Mouse (Mus musculus) forebrain, embryonic 10.5 days (tissue): ENCODE measurements around the gene Arid3a. TPM values are rescaled to one million over a fixed set of nuclear protein-coding genes. Genes with fewer than 3 reads are reported as not detected.
A peak's percentile ranks its signal among the peaks of the same experiment; 100 is the strongest.
"Not testable (repeated sequence)": the region's sequence is repeated elsewhere in the genome, so short reads cannot be mapped to it uniquely, and the experiment has no call there.

Source experiments
- DNase-seq: peaks from one replicate; pipeline ENCODE4 v3.0.0-alpha.2; 2017; ENCODE audit warnings: low spot score; ENCODE audit errors: extremely low spot score
- H3K27ac ChIP-seq: fragments of 300-500 bp; sonication (generic); 2 replicates; pipeline ENCODE4 v1.5.1; 2016; ENCODE audit warnings: mild to moderate bottlenecking
- H3K27me3 ChIP-seq: fragments of 300-500 bp; sonication (generic); 2 replicates; pipeline ENCODE4 v1.6.1; 2016; ENCODE audit warnings: mild to moderate bottlenecking; ENCODE audit not compliant: poor library complexity, severe bottlenecking
- H3K36me3 ChIP-seq: fragments of 300-500 bp; sonication (generic); replicated peaks from 2 replicates; pipeline ENCODE4 v1.6.1; 2016; ENCODE audit warnings: mild to moderate bottlenecking, moderate library complexity
- H3K4me1 ChIP-seq: fragments of 300-500 bp; sonication (generic); 2 replicates; pipeline ENCODE4 v1.6.1; 2016
- H3K4me3 ChIP-seq: fragments of 300-500 bp; sonication (generic); 2 replicates; pipeline ENCODE4 v1.5.1; 2016; ENCODE audit warnings: mild to moderate bottlenecking, moderate library complexity
- H3K9me3 ChIP-seq: fragments of 300-500 bp; sonication (generic); 2 replicates; pipeline ENCODE4 v1.6.1; 2016; ENCODE audit warnings: mild to moderate bottlenecking, moderate library complexity
- WGBS: fragments of 180-500 bp; shearing (Covaris S2); methylation state at CpG from one replicate; pipeline ENCODE4 v1.1.7; 2016; 5-methylcytosine and 5-hydroxymethylcytosine counted together
- polyA plus RNA-seq: library from polyadenylated mRNA; unstranded; fragments of >200 nt; fragmentation: Nextera tagmentation; extraction: Ambion mirVana; gene quantifications from 2 replicates; pipeline ENCODE4 v1.2.1, GENCODE M21; 2016

Arid3a gene
- polyA plus RNA-seq, 1 experiment from 2014 or later: 12.5 TPM

GRCm38 (mm10) chr10:79947502-79947901 is 20.7 kb downstream of the Arid3a start:
- Histone ChIP-seq H3K27ac (peak overlapping the region; percentile 85), H3K4me3 (peak overlapping the region; percentile 34), H3K4me1 (peaks cover 57% of the 10 kb centered on the region), H3K27me3 (0 out of 2 replicates have a peak, but pooled peaks cover 4% of the 10 kb centered on the region), H3K9me3 (no peaks in the 10 kb centered on the region), H3K36me3 (peaks cover 57% of the 10 kb centered on the region)
- 75% methylated on average over 6 of the region's 6 CpGs for WGBS
- no peak for DNase-seq

GRCm38 (mm10) chr10:79949873-79950272 is 23.0 kb downstream of the Arid3a start:
- peaks cover 64% of the 10 kb centered on the region for H3K36me3 ChIP-seq
- peaks cover 37% of the 10 kb centered on the region for H3K4me1 ChIP-seq
- H3K4me3 ChIP-seq: no peak overlapping the region
- WGBS: 89% methylated on average over 4 of the region's 4 CpGs
- H3K27ac ChIP-seq: no peak overlapping the region
- H3K27me3 ChIP-seq: 0 out of 2 replicates have a peak, but pooled peaks cover 4% of the 10 kb centered on the region
- DNase-seq: no peak
- no peaks in the 10 kb centered on the region for H3K9me3 ChIP-seq

GRCm38 (mm10) chr10:79950661-79951060 is 23.8 kb downstream of the Arid3a start:
- no peak overlapping the region for H3K27ac ChIP-seq
- WGBS: 86% methylated on average over 18 of the region's 18 CpGs
- no peak for DNase-seq
- H3K9me3 ChIP-seq: no peaks in the 10 kb centered on the region
- peaks cover 29% of the 10 kb centered on the region for H3K4me1 ChIP-seq
- H3K36me3 ChIP-seq: peaks cover 64% of the 10 kb centered on the region
- peaks cover 8% of the 10 kb centered on the region for H3K27me3 ChIP-seq
- peak overlapping the region; percentile 13; the same call in 1 of the 2 replicates for H3K4me3 ChIP-seq

GRCm38 (mm10) chr10:79953946-79954345 is 27.1 kb downstream of the Arid3a start:
- WGBS: 91% methylated on average over 6 of the region's 6 CpGs
- no peaks in the 10 kb centered on the region for H3K9me3 ChIP-seq
- H3K4me3 ChIP-seq: 0 out of 2 replicates have a peak overlapping the region, but pooled peaks have one; percentile 7
- peaks cover 20% of the 10 kb centered on the region for H3K4me1 ChIP-seq
- peaks cover 19% of the 10 kb centered on the region for H3K27me3 ChIP-seq
- peaks cover 42% of the 10 kb centered on the region for H3K36me3 ChIP-seq
- no peak overlapping the region for H3K27ac ChIP-seq
- no peak for DNase-seq

- H3K27ac ChIP-seq: peak overlapping the region; percentile 41; the same call in 1 of the 2 replicates
Observed at GRCm38 (mm10) chr10:79955691-79956090, 28.8 kb downstream of the Arid3a start.

GRCm38 (mm10) chr10:79956643-79957154 is 29.9 kb downstream of the Arid3a start:
- H3K9me3 ChIP-seq: no peaks in the 10 kb centered on the region
- no peak overlapping the region for H3K4me3 ChIP-seq
- H3K4me1 ChIP-seq: peaks cover 39% of the 10 kb centered on the region
- H3K27ac ChIP-seq: no peak overlapping the region
- WGBS: 27% methylated on average over 4 of the region's 4 CpGs
- peaks cover 15% of the 10 kb centered on the region for H3K27me3 ChIP-seq
- no peak for DNase-seq
- peaks cover 21% of the 10 kb centered on the region for H3K36me3 ChIP-seq

More at GRCm38 (mm10) chr10:79955691-79956090, 28.8 kb downstream of the Arid3a start:
- DNase-seq: no peak
- Histone ChIP-seq H3K27me3 (peaks cover 15% of the 10 kb centered on the region), H3K4me1 (peaks cover 31% of the 10 kb centered on the region), H3K36me3 (peaks cover 24% of the 10 kb centered on the region), H3K4me3 (no peak overlapping the region), H3K9me3 (no peaks in the 10 kb centered on the region)
- 79% methylated on average over 9 of the region's 9 CpGs for WGBS

GRCm38 (mm10) chr10:79958140-79958816 is 31.4 kb downstream of the Arid3a start:
- Histone ChIP-seq H3K27me3 (peaks cover 15% of the 10 kb centered on the region), H3K9me3 (no peaks in the 10 kb centered on the region), H3K4me1 (peaks cover 39% of the 10 kb centered on the region), H3K36me3 (peaks cover 27% of the 10 kb centered on the region), H3K27ac (peak overlapping the region; percentile 51), H3K4me3 (peak overlapping the region; percentile 24)
- DNase-seq: peak; percentile 76
- WGBS: 16% methylated on average over 21 of the region's 21 CpGs

GRCm38 (mm10) chr10:79959412-79959811 is 32.6 kb downstream of the Arid3a start:
- H3K9me3 ChIP-seq, DNase-seq: not testable (repeated sequence)
- Histone ChIP-seq H3K4me3 (peak overlapping the region; percentile 99), H3K27me3 (peaks cover 15% of the 10 kb centered on the region), H3K36me3 (peaks cover 34% of the 10 kb centered on the region), H3K4me1 (peaks cover 39% of the 10 kb centered on the region), H3K27ac (peak overlapping the region; percentile 91)
- WGBS: 38% methylated on average over 10 of the region's 10 CpGs

GRCm38 (mm10) chr10:79959847-79960601 is 33.2 kb downstream of the Arid3a start, which contains the start of gene Wdr18:
Wdr18 (plus strand) TSS chr10:79960152.
- Histone ChIP-seq H3K4me1 (peaks cover 39% of the 10 kb centered on the region), H3K27me3 (peaks cover 15% of the 10 kb centered on the region), H3K4me3 (peak within 1 kb of the TSS; percentile 99), H3K36me3 (peaks cover 40% of the 10 kb centered on the region), H3K9me3 (no peaks in the 10 kb centered on the region), H3K27ac (peak within 1 kb of the TSS; percentile 91)
- peak; percentile 100 for DNase-seq
- under 1% methylated on average over 61 of the region's 61 CpGs for WGBS

GRCm38 (mm10) chr10:79960671-79961294 is 33.9 kb downstream of the Arid3a start:
- H3K4me1 ChIP-seq: peaks cover 39% of the 10 kb centered on the region
- no peaks in the 10 kb centered on the region for H3K9me3 ChIP-seq
- DNase-seq: no peak
- peaks cover 9% of the 10 kb centered on the region for H3K27me3 ChIP-seq
- peak overlapping the region; percentile 99 for H3K4me3 ChIP-seq
- 19% methylated on average over 10 of the region's 10 CpGs for whole genome bisulfite sequencing
- H3K27ac ChIP-seq: peak overlapping the region; percentile 91
- peaks cover 47% of the 10 kb centered on the region for H3K36me3 ChIP-seq

- Histone ChIP-seq H3K9me3 (no peaks in the 10 kb centered on the region), H3K36me3 (peaks cover 78% of the 10 kb centered on the region), H3K27ac (no peak overlapping the region), H3K4me1 (peaks cover 18% of the 10 kb centered on the region), H3K27me3 (peaks cover 22% of the 10 kb centered on the region), H3K4me3 (no peak overlapping the region)
- no peak for DNase-seq
- 89% methylated on average over 7 of the region's 7 CpGs for WGBS
Observed at GRCm38 (mm10) chr10:79964727-79965126, 37.9 kb downstream of the Arid3a start.

GRCm38 (mm10) chr10:79965325-79965724 is 38.5 kb downstream of the Arid3a start:
- Histone ChIP-seq H3K4me1 (peaks cover 13% of the 10 kb centered on the region), H3K27ac (no peak overlapping the region), H3K9me3 (no peaks in the 10 kb centered on the region), H3K4me3 (no peak overlapping the region), H3K36me3 (peaks cover 78% of the 10 kb centered on the region), H3K27me3 (peaks cover 28% of the 10 kb centered on the region)
- WGBS: 91% methylated on average over 5 of the region's 5 CpGs
- no peak for DNase-seq
